Mouse (Mus musculus) heart, embryonic 16.5 days (tissue): Measurements from ENCODE around the gene Icam4. TPM values are rescaled to one million over a fixed set of nuclear protein-coding genes. Genes with fewer than 3 reads are reported as not detected.

Experiments
- microRNA counts: library from miRNA; unstranded; fragments of <30 nt; microRNA quantifications from one replicate; lab custom pipeline; 2016
- microRNA-seq: library from miRNA; unstranded; fragments of <30 nt; microRNA quantifications from one replicate; pipeline ENCODE4, GENCODE M21; 2017
- polyA plus RNA-seq: library from polyadenylated mRNA; unstranded; fragments of >200 nt; fragmentation: Nextera tagmentation; extraction: Ambion mirVana; gene quantifications from 2 replicates; pipeline ENCODE4 v1.2.1, GENCODE M21; 2015

Icam4 gene
- polyA plus RNA-seq, 1 experiment from 2014 or later: 2.0 TPM

MicroRNAs within 50 kb of the gene (microRNA counts, 519-probe panel; counts per million panel counts)
- microRNA mmu-miR-1900 (lab: Ali Mortazavi, UCI): 2,759 counts per million, percentile 72 among the panel's probes with 10 or more counts

Small RNA genes lying within 50 kb of the gene (microRNA-seq; reads per million reads assigned to microRNA genes)
- gene Mir1900 (not detected), gene Mir7082 (1.2 reads per million)

Other genes with a start within 250 kb of the Icam4 start
- gene Col5a3, start 214.3 kb upstream of the Icam4 start, polyA plus RNA-seq: 1.9 and 2.1 TPM in 2 replicates
- not detected in 2 replicates for gene Rdh8, start 210.9 kb upstream of the Icam4 start, polyA plus RNA-seq
- gene A230050P20Rik, start 160.7 kb upstream of the Icam4 start, polyA plus RNA-seq: 11.4 and 13.4 TPM in 2 replicates
- gene Angptl6, start 149.6 kb upstream of the Icam4 start, polyA plus RNA-seq: 3.8 and 4.0 TPM in 2 replicates
- 36.4 and 44.3 TPM in 2 replicates for gene Ppan, start 141.2 kb upstream of the Icam4 start, polyA plus RNA-seq
- 208 and 209 TPM in 2 replicates for gene Eif3g, start 130.8 kb upstream of the Icam4 start, polyA plus RNA-seq
- 56.1 and 63.1 TPM in 2 replicates for gene Dnmt1, start 69.5 kb upstream of the Icam4 start, polyA plus RNA-seq
- gene S1pr2, start 52.6 kb upstream of the Icam4 start, polyA plus RNA-seq: 18.2 and 23.7 TPM in 2 replicates
- gene Mrpl4, start 26.6 kb upstream of the Icam4 start, polyA plus RNA-seq: 170 and 173 TPM in 2 replicates
- gene Icam1, start 13.4 kb upstream of the Icam4 start, polyA plus RNA-seq: 23.8 and 29.6 TPM in 2 replicates
- 0.08 TPM in 1 of 2 replicates, not detected in the other for gene Icam5, start 2.7 kb downstream of the Icam4 start, polyA plus RNA-seq
- gene Zglp1, start 37.7 kb downstream of the Icam4 start, polyA plus RNA-seq: 0.72 and 0.77 TPM in 2 replicates
- gene Gm49373, start 43.7 kb downstream of the Icam4 start, polyA plus RNA-seq: 0.22 and 0.56 TPM in 2 replicates
- 47.9 and 55.0 TPM in 2 replicates for gene Fdx1l, start 44.2 kb downstream of the Icam4 start, polyA plus RNA-seq
- gene Gm38431, start 62.6 kb downstream of the Icam4 start, polyA plus RNA-seq: 2.0 and 2.3 TPM in 2 replicates
- 41.4 and 49.3 TPM in 2 replicates for gene Raver1, start 62.6 kb downstream of the Icam4 start, polyA plus RNA-seq
- 15.8 and 16.2 TPM in 2 replicates for gene Tyk2, start 101.9 kb downstream of the Icam4 start, polyA plus RNA-seq
- 226 and 279 TPM in 2 replicates for gene Cdc37, start 120.6 kb downstream of the Icam4 start, polyA plus RNA-seq
- 15.0 and 16.7 TPM in 2 replicates for gene Pde4a, start 136.3 kb downstream of the Icam4 start, polyA plus RNA-seq
- gene Keap1, start 210.0 kb downstream of the Icam4 start, polyA plus RNA-seq: 51.5 and 54.6 TPM in 2 replicates
- 0.09 and 0.16 TPM in 2 replicates for gene S1pr5, start 219.1 kb downstream of the Icam4 start, polyA plus RNA-seq
- gene Atg4d, start 235.9 kb downstream of the Icam4 start, polyA plus RNA-seq: 58.8 and 63.9 TPM in 2 replicates